Mouse (Mus musculus) limb, embryonic 14.5 days (tissue): ENCODE measurements around the gene Gramd4. TPM values are rescaled to one million over a fixed set of nuclear protein-coding genes. Genes with fewer than 3 reads are reported as not detected.

Experiments
- ATAC-seq: fragments of 200-750 bp; cut with Nextera tagmentation; 2 replicates; pipeline ENCODE4 v1.8.0; 2017; ENCODE audit warnings: low read depth, moderate number of reproducible peaks, moderate TSS enrichment; ENCODE audit not compliant: low FRiP score
- DNase-seq: peaks from one replicate; pipeline ENCODE4 v3.0.0-alpha.2; 2015; ENCODE audit warnings: low spot score
- H3K27ac ChIP-seq: fragments of 300-500 bp; sonication (generic); replicated peaks from 2 replicates; pipeline ENCODE4 v1.5.1; 2014; ENCODE audit warnings: low read depth, mild to moderate bottlenecking, low read length, moderate library complexity, mixed read lengths
- H3K27me3 ChIP-seq: fragments of 300-500 bp; sonication (generic); 2 replicates; pipeline ENCODE4 v1.6.1; 2014; ENCODE audit warnings: low read length, mixed read lengths; ENCODE audit not compliant: control insufficient read depth, insufficient read depth
- H3K36me3 ChIP-seq: fragments of 300-500 bp; sonication (generic); 2 replicates; pipeline ENCODE4 v1.6.1; 2014; ENCODE audit warnings: mild to moderate bottlenecking, low read length, moderate library complexity, mixed read lengths; ENCODE audit not compliant: control insufficient read depth, insufficient read depth
- H3K4me1 ChIP-seq: fragments of 300-500 bp; sonication (generic); 2 replicates; pipeline ENCODE4 v1.6.1; 2014; ENCODE audit warnings: antibody characterized with exemption, low read length, mixed read lengths; ENCODE audit not compliant: control insufficient read depth, insufficient read depth
- H3K4me2 ChIP-seq: fragments of 300-500 bp; sonication (generic); replicated peaks from 2 replicates; pipeline ENCODE4 v1.6.1; 2014; ENCODE audit warnings: low read depth, mild to moderate bottlenecking, low read length, moderate library complexity; ENCODE audit not compliant: severe bottlenecking
- H3K4me3 ChIP-seq: fragments of 300-500 bp; sonication (generic); replicated peaks from 2 replicates; pipeline ENCODE4 v1.5.1; 2014; ENCODE audit warnings: low read length
- H3K9ac ChIP-seq: fragments of 300-500 bp; sonication (generic); 2 replicates; pipeline ENCODE4 v1.6.1; 2014; ENCODE audit warnings: mild to moderate bottlenecking, low read depth, low read length, moderate library complexity; ENCODE audit not compliant: severe bottlenecking
- H3K9me3 ChIP-seq: fragments of 300-500 bp; sonication (generic); 2 replicates; pipeline ENCODE4 v1.6.1; 2016; ENCODE audit warnings: low read length; ENCODE audit not compliant: control insufficient read depth
- POLR2A ChIP-seq: fragments of 200-500 bp; IDR thresholded peaks from 2 replicates; pipeline ENCODE4 v1.8.0; 2012; ENCODE audit warnings: inconsistent platforms, mild to moderate bottlenecking, moderate library complexity, borderline replicate concordance; ENCODE audit not compliant: insufficient read depth, insufficient read length; ENCODE audit errors: extremely low read depth
- WGBS: fragments of 180-500 bp; shearing (Covaris S2); extraction: QIAGEN DNeasy Blood & Tissue Kit; methylation state at CpG from one replicate; pipeline ENCODE4 v1.1.7; 2014; 5-methylcytosine and 5-hydroxymethylcytosine counted together
- polyA plus RNA-seq, 2 experiments: library from polyadenylated mRNA; depleted of rRNA in 1 of 2; stranded (reverse) in 1 of 2; unstranded in 1 of 2; fragments of >200 nt; fragmentation: Nextera tagmentation in 1 of 2; extraction: Ambion mirVana in 1 of 2; gene quantifications; 2 replicates each; pipeline versions ENCODE4 v1.2.1 to v1.2.3; 2012 to 2014

The Gramd4 gene
- polyA plus RNA-seq, 2 experiments, result 12.3 to 23.5 TPM

- peaks cover 20% of the 10 kb centered on the region for H3K4me1 ChIP-seq
- H3K4me3 ChIP-seq, result no peak overlapping the region
- H3K4me2 ChIP-seq, result no peak overlapping the region
- TF ChIP-seq POLR2A, result no peak
- no peaks in the 10 kb centered on the region for H3K27me3 ChIP-seq
- ATAC-seq (0 out of 2 replicates have a peak, but pooled peaks have one; percentile 6), DNase-seq (no peak)
- H3K9me3 ChIP-seq, result no peaks in the 10 kb centered on the region
- no peak overlapping the region for H3K9ac ChIP-seq
- H3K27ac ChIP-seq, result no peak overlapping the region
- H3K36me3 ChIP-seq, result peaks cover 5% of the 10 kb centered on the region; the same call in 1 of the 2 replicates
- 81% methylated on average over 12 of the region's 12 CpGs for WGBS
These were observed 111.7 kb downstream of the Gramd4 start for GRCm38 (mm10) chr15:86168941-86169816.

GRCm38 (mm10) chr15:86169817-86170110 is 112.3 kb downstream of the Gramd4 start:
- no peaks in the 10 kb centered on the region for H3K9me3 ChIP-seq
- ATAC-seq, result no peak
- no peak overlapping the region for H3K27ac ChIP-seq
- no peak for DNase-seq
- H3K4me3 ChIP-seq, result no peak overlapping the region
- no peaks in the 10 kb centered on the region for H3K27me3 ChIP-seq
- H3K9ac ChIP-seq, result no peak overlapping the region
- WGBS, result 73% methylated on average over 4 of the region's 4 CpGs
- peaks cover 2% of the 10 kb centered on the region; the same call in 1 of the 2 replicates for H3K36me3 ChIP-seq
- no peak overlapping the region for H3K4me2 ChIP-seq
- TF ChIP-seq POLR2A, result no peak
- peaks cover 20% of the 10 kb centered on the region for H3K4me1 ChIP-seq

- Histone ChIP-seq H3K27me3 (no peaks in the 10 kb centered on the region), H3K9ac (no peak overlapping the region), H3K9me3 (no peaks in the 10 kb centered on the region), H3K4me1 (peaks cover 26% of the 10 kb centered on the region), H3K4me3 (no peak overlapping the region), H3K4me2 (no peak overlapping the region), H3K36me3 (no peaks in the 10 kb centered on the region), H3K27ac (no peak overlapping the region)
- DNase-seq (no peak), ATAC-seq (no peak)
- TF ChIP-seq POLR2A, result no peak
- 66% methylated on average over 12 of the region's 12 CpGs for WGBS
These were observed 113.8 kb downstream of the Gramd4 start for GRCm38 (mm10) chr15:86171316-86171715.

GRCm38 (mm10) chr15:86172124-86172523 is 114.6 kb downstream of the Gramd4 start:
- TF ChIP-seq POLR2A, result no peak
- WGBS, result 65% methylated on average over 3 of the region's 3 CpGs
- Histone ChIP-seq H3K9ac (no peak overlapping the region), H3K4me1 (peaks cover 26% of the 10 kb centered on the region), H3K4me3 (no peak overlapping the region), H3K9me3 (no peaks in the 10 kb centered on the region), H3K27me3 (no peaks in the 10 kb centered on the region), H3K27ac (no peak overlapping the region), H3K4me2 (no peak overlapping the region), H3K36me3 (no peaks in the 10 kb centered on the region)
- no peak for ATAC-seq
- DNase-seq, result no peak

- ATAC-seq, result no peak
- H3K4me1 ChIP-seq, result peaks cover 26% of the 10 kb centered on the region
- WGBS, result 74% methylated on average over 6 of the region's 6 CpGs
These were observed 115.0 kb downstream of the Gramd4 start for GRCm38 (mm10) chr15:86172526-86172925.

More at GRCm38 (mm10) chr15:86172526-86172925, 115.0 kb downstream of the Gramd4 start:
- DNase-seq, result no peak
- Histone ChIP-seq H3K9me3 (no peaks in the 10 kb centered on the region), H3K9ac (no peak overlapping the region), H3K36me3 (no peaks in the 10 kb centered on the region), H3K4me3 (no peak overlapping the region), H3K27me3 (no peaks in the 10 kb centered on the region), H3K4me2 (no peak overlapping the region), H3K27ac (no peak overlapping the region)
- no peak for TF ChIP-seq POLR2A
